Mouse (Mus musculus) thymus, adult 2 months (tissue): Measurements from ENCODE around the gene Bfar.

ENCODE experiments used
- CTCF ChIP-seq: fragments of 200-500 bp; IDR thresholded peaks from 2 replicates; pipeline ENCODE4 v1.5.1; 2012; ENCODE audit warnings: mild to moderate bottlenecking, control low read depth, low read length, moderate library complexity, borderline replicate concordance; ENCODE audit not compliant: control insufficient read depth, poor library complexity, insufficient read depth; ENCODE audit errors: extremely low read depth
- POLR2A ChIP-seq: fragments of 200-500 bp; IDR thresholded peaks from 2 replicates; pipeline ENCODE4 v1.6.1; 2012; ENCODE audit warnings: mild to moderate bottlenecking, low read length, control low read depth, moderate library complexity; ENCODE audit not compliant: control insufficient read depth, poor library complexity, insufficient read depth; ENCODE audit errors: extremely low read depth

GRCm38 (mm10) chr16:13749981-13750380 is 78.3 kb downstream of the Bfar start:
- TF ChIP-seq POLR2A (no peak), CTCF (no peak)
